Mouse (Mus musculus): ENCODE data around the gene Npas2.

Npas2 gene

DNA sequence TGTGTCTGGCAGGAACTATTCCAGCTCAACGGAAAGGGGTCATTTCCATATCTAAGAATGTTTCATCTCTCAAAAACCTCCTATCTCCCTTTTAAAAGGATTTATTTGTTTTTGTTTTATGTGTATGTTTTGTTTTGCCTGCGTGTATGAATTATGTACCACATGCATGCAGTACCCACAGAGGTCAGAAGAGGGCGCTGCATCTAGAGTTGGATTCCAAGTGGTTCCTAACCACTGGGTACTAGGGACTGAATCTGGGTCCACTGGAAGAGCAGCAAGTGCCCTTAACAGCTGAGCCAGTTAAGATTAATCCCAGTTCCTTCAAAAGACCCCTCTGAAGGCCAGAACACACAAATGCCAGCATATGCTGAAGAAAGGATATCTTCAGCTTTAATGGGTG, 24.1 kb downstream of the Npas2 start:
- DNase-seq: peak in 1 of 2 experiments; percentile 32

GRCm38 (mm10) chr1:39228401-39228800, 34.9 kb downstream of the Npas2 start:
- no peak for DNase-seq

GRCm38 (mm10) chr1:39230021-39230420, 36.5 kb downstream of the Npas2 start:
- DNase-seq: no peak

GRCm38 (mm10) chr1:39234815-39235449, 41.4 kb downstream of the Npas2 start:
- DNase-seq: no peak

DNA sequence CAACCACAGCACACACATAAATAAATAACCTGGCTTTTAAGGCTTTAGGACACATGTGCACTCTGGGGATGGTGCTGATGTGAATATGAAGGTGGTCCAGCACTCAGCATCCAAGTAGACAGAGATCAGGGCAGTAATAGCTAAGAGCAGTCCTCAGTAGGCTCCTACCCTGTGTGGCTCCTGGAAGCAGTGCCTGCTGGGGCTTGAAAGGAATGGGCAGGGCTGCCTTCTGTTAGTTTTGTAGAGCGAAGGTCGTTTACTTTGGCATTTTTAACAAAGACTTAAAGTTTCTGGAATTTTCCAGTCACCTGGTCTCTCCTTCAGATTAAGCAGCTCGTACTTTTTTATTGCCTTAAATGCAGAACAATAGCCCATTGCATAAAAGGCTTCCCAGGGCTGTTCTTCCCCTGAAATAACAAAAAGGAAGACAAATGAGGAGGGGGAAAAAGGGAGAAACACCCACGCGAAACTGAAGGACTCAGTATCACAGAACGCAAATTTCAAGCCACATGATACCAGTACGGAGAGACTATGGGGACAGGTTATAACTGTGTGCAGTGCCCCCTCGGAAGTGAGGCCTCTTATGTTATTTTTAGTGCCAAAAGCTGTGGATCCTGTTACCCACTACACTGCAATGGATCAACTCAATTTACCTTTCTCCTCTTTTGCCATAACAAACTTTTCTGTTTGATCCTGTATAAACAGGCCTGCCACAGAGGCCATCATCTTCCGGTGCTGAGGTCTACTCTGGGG, 44.1 kb downstream of the Npas2 start:
- no peak for DNase-seq

GRCm38 (mm10) chr1:39240860-39241584, 47.5 kb downstream of the Npas2 start:
- DNase-seq: no peak

DNA sequence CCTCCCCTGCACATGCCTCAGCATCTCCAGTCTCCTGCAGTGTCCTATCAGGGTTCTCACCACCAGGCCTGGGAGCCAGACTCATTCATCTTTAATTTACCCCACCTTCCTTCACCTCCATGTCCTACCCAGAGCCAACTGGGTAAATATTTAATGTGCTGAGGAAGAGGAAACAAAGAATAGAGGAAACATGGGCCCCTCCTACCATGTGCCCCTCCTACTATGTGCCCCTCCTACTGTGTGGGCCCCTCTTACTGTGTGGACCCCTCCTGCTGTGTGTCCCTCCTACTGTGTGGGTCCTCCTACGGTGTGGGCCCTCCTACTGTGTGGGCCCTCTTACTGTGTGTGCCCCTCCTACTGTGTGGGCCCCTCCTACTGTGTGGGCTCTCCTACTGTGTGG, 51.2 kb downstream of the Npas2 start:
- DNase-seq: no peak

- peak; percentile 39 to 49 for DNase-seq
Measured at GRCm38 (mm10) chr1:39251679-39252078, 58.1 kb downstream of the Npas2 start.

- peak; percentile 65 for DNase-seq
Measured at GRCm38 (mm10) chr1:39253771-39254170, 60.2 kb downstream of the Npas2 start.

- DNase-seq: no peak
Measured at GRCm38 (mm10) chr1:39256051-39256450, 62.5 kb downstream of the Npas2 start.

DNA sequence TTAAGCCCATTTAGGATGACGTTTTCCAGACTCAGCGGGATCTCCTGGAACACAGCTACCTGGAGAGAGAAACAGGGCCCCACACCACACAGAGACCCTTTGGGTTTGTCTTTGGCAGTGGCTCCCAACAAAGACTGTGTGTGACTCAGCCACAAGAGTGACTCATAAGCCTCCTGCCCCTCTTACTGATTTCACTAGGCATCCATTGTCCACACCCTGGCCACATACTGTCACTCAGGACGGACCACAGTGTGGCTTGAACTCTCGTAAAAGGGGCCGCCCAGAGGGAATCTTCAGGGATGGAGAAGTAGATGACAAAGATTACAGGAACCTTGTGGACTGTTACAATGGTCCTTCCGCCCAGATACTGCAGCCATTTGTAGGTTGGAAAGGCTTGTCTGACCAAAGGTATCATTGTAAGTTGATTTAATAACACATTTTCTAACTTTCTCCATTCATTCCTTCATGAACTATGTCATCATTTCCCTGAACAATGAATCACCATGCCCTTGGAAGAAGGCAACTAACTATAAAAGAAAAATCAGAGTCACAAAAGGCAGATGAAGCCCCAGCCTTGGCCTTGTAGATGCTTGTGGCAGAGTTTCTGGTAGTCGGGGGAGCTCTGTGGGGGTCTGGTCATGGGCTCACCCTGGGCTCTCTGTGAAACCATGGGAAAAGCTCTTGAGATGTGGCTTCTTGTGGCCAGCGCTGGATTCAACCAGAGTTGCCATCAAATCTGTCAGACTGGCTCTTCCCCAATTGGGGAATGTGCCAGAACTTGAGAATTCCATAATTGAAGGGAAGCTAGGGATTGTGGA, 63.2 kb downstream of the Npas2 start:
- DNase-seq: peak; percentile 86

DNA sequence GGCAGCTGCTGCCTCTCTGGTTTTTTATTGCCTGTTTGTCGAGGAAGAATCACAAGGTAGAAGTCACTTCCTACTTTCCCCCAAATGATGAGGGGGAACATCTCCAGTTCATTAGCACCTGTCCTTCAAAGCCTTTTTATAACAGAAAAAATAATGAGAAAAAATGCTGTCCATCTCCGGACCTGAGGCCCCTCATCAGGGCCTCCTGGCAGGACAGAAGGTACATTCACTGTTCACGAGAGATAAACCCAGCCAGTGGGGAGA, 63.7 kb downstream of the Npas2 start:
- DNase-seq: no peak

- no peak for DNase-seq
Measured at GRCm38 (mm10) chr1:39259668-39260067, 66.1 kb downstream of the Npas2 start.

GRCm38 (mm10) chr1:39260183-39260978, 66.8 kb downstream of the Npas2 start:
- no peak for DNase-seq

DNA sequence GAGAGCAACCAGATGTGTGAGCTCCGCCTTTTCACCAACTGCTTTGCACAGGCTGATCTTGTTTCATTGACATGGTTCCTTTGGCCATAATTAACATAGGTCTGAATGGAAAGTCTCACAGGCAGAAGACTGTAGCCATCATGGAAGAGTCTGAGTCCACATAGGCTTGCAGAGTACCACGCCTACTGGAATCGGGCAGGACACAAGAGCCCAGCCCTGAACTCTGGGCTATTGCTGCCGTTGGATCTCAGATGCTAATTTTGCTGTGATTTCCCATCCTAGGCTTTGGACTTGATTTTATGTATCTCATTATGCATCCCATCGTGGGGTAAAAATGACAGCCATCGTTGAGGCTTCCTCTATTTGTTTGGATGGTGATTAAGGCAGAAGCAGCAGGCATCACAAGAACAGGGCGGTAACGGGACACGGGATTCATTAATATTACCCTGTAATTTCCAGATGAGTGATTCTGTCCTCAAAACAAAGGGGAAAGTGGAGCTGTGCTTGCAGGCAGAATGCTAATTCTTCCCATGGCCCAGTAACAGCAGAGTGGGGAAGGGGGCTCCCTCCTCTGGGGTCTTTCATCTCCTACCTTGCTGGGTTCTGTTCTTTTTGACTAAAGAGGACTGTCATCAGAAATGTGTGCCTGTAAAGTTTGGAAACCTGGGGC, 73.4 kb downstream of the Npas2 start:
- DNase-seq: no peak

- no peak for DNase-seq
Measured at GRCm38 (mm10) chr1:39272976-39273375, 79.4 kb downstream of the Npas2 start.

- DNase-seq: peak; percentile 59 to 61
Measured at GRCm38 (mm10) chr1:39280391-39280790, 86.9 kb downstream of the Npas2 start.

GRCm38 (mm10) chr1:39280989-39281875, 87.7 kb downstream of the Npas2 start:
- DNase-seq: peak; percentile 72 to 74

- no peak for DNase-seq
Measured at GRCm38 (mm10) chr1:39281888-39282287, 88.4 kb downstream of the Npas2 start.

- DNase-seq: no peak
Measured at GRCm38 (mm10) chr1:39283323-39283722, 89.8 kb downstream of the Npas2 start.

DNA sequence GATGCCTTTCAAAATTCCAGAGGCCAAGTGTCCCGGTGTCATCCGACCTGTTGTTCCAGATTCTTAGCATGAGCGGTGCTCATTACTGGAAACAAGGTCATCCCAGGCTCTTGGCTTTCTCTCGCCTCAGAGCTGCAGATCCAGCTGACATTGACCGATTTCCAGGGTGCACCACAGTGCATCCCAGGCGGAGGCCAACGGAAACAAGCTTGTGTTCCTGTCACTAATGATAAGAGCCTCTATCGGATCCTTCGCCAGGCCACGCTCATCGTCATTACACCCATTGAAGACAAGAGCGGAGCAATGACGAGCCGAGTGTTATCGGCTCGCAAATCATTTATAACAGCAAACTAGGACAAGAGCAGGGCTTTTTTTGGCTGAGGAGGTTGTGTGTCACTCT, 91.3 kb downstream of the Npas2 start:
- peak; percentile 22 to 30 for DNase-seq

Data from cerebellum, postnatal 10 days (tissue).